Mouse (Mus musculus) heart, postnatal 0 days (tissue): ENCODE measurements around the gene Amt. TPM values are rescaled to one million over a fixed set of nuclear protein-coding genes. Genes with fewer than 3 reads are reported as not detected.
A peak's percentile ranks its signal among the peaks of the same experiment; 100 is the strongest.
"Not testable (repeated sequence)": the region's sequence is repeated elsewhere in the genome, so short reads cannot be mapped to it uniquely, and the experiment has no call there.

Experiments used
- ATAC-seq: fragments of 200-750 bp; cut with Nextera tagmentation; 2 replicates; pipeline ENCODE4 v1.8.0; 2017; ENCODE audit warnings: low read depth, moderate number of reproducible peaks, moderate library complexity; ENCODE audit not compliant: insufficient read depth
- DNase-seq: peaks from one replicate; pipeline ENCODE4 v3.0.0-alpha.2; 2016; ENCODE audit warnings: low spot score
- H3K27ac ChIP-seq: fragments of 300-500 bp; sonication (generic); 2 replicates; pipeline ENCODE4 v1.5.1; 2014; ENCODE audit warnings: low read depth, mild to moderate bottlenecking
- H3K27me3 ChIP-seq: fragments of 300-500 bp; sonication (generic); 2 replicates; pipeline ENCODE4 v1.6.1; 2014; ENCODE audit warnings: low read length, mixed read lengths; ENCODE audit not compliant: control insufficient read depth, insufficient read depth
- H3K36me3 ChIP-seq: fragments of 300-500 bp; sonication (generic); replicated peaks from 2 replicates; pipeline ENCODE4 v1.6.1; 2014; ENCODE audit warnings: low read length, mixed read lengths; ENCODE audit not compliant: control insufficient read depth, insufficient read depth
- H3K4me1 ChIP-seq: fragments of 300-500 bp; sonication (generic); 2 replicates; pipeline ENCODE4 v1.6.1; 2014; ENCODE audit warnings: antibody characterized with exemption; ENCODE audit not compliant: control insufficient read depth, insufficient read depth
- H3K4me2 ChIP-seq: fragments of 300-500 bp; sonication (generic); 2 replicates; pipeline ENCODE4 v1.6.1; 2014; ENCODE audit warnings: low read depth, mild to moderate bottlenecking, low read length, moderate library complexity
- H3K4me3 ChIP-seq: fragments of 300-500 bp; sonication (generic); 2 replicates; pipeline ENCODE4 v1.5.1; 2014; ENCODE audit warnings: low read depth, low read length
- H3K9ac ChIP-seq: fragments of 300-500 bp; sonication (generic); replicated peaks from 2 replicates; pipeline ENCODE4 v1.6.1; 2014; ENCODE audit warnings: low read depth, low read length, mixed read lengths
- H3K9me3 ChIP-seq: fragments of 300-500 bp; sonication (generic); replicated peaks from 2 replicates; pipeline ENCODE4 v1.6.1; 2016; ENCODE audit warnings: low read length; ENCODE audit not compliant: control insufficient read depth
- CTCF ChIP-seq: IDR thresholded peaks from 2 replicates; pipeline ENCODE4 v1.5.1; 2016; ENCODE audit warnings: antibody characterized with exemption, control low read depth, low read depth
- EP300 ChIP-seq: IDR thresholded peaks from 2 replicates; pipeline ENCODE4 v1.6.1; 2016; ENCODE audit warnings: antibody characterized with exemption, low read depth
- WGBS: fragments of 180-500 bp; shearing (Covaris S2); extraction: QIAGEN DNeasy Blood & Tissue Kit; methylation state at CpG from one replicate; pipeline ENCODE4 v1.1.7; 2014; 5-methylcytosine and 5-hydroxymethylcytosine counted together
- polyA plus RNA-seq: library from polyadenylated mRNA; unstranded; fragments of >200 nt; fragmentation: Nextera tagmentation; extraction: Ambion mirVana; gene quantifications from 2 replicates; pipeline ENCODE4 v1.2.1, GENCODE M21; 2015
- total RNA-seq: library from RNA; depleted of rRNA; stranded (reverse); fragments of >200 nt; gene quantifications from 2 replicates; pipeline ENCODE4 v1.2.3, GENCODE M21; 2014; ENCODE audit warnings: low replicate concordance

The Amt gene
- total and polyA plus RNA-seq, 2 experiments from 2014 or later: 3.7 to 5.4 TPM

- WGBS: 91% methylated on average over 3 of the region's 3 CpGs
- no peak overlapping the region for H3K4me2 ChIP-seq
- no peaks in the 10 kb centered on the region for H3K4me1 ChIP-seq
- TF ChIP-seq EP300: no peak
- TF ChIP-seq CTCF: 0 out of 2 replicates have a peak, but pooled peaks have one; percentile 24
- no peak overlapping the region for H3K27ac ChIP-seq
- H3K27me3 ChIP-seq: no peaks in the 10 kb centered on the region
- DNase-seq (no peak), ATAC-seq (no peak)
- H3K4me3 ChIP-seq: no peak overlapping the region
- no peak overlapping the region for H3K9ac ChIP-seq
- no peaks in the 10 kb centered on the region for H3K9me3 ChIP-seq
- H3K36me3 ChIP-seq: peaks cover 20% of the 10 kb centered on the region
Observed at GRCm38 (mm10) chr9:108317572-108317971, 20.9 kb downstream of the Amt start.

GRCm38 (mm10) chr9:108318462-108318861 lies 21.8 kb downstream of the Amt start:
- Histone ChIP-seq H3K27ac (no peak overlapping the region), H3K9ac (no peak overlapping the region), H3K4me3 (no peak overlapping the region), H3K36me3 (peaks cover 20% of the 10 kb centered on the region), H3K27me3 (no peaks in the 10 kb centered on the region), H3K4me2 (no peak overlapping the region), H3K4me1 (no peaks in the 10 kb centered on the region), H3K9me3 (no peaks in the 10 kb centered on the region)
- no peak for DNase-seq
- TF ChIP-seq CTCF: no peak
- TF ChIP-seq EP300: no peak
- no peak for ATAC-seq
- 77% methylated on average over 2 of the region's 2 CpGs for WGBS

- H3K27me3 ChIP-seq, DNase-seq, H3K9ac ChIP-seq, H3K4me3 ChIP-seq, H3K27ac ChIP-seq, H3K36me3 ChIP-seq, H3K4me1 ChIP-seq, ATAC-seq, H3K4me2 ChIP-seq, H3K9me3 ChIP-seq: not testable (repeated sequence)
- WGBS: 85% methylated on average over 7 of the region's 7 CpGs
Observed at GRCm38 (mm10) chr9:108322054-108322453, 25.4 kb downstream of the Amt start.

DNA sequence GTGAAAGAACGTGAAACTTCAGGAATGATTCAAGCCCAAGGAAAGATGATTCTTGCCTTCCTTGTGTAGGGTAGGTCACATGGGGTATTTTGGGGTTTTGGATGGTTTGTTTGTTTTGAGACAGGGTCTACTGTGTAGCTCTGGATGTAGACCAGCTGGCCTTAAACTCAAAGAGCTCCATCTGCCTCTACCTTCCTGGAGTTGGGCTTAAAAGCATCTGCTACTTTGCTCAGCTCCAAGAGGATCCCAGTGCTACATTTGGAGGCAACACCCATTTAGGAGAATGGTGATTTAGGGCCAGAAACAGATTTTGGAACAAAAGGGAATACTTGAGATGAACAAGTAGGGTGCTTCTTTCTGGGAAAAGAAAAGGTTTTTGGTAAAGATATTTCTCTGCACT lies 28.1 kb downstream of the Amt start:
- DNase-seq (no peak), ATAC-seq (no peak)
- Histone ChIP-seq H3K4me3 (no peak overlapping the region), H3K9me3 (no peaks in the 10 kb centered on the region), H3K4me2 (no peak overlapping the region), H3K36me3 (peaks cover 28% of the 10 kb centered on the region), H3K27me3 (no peaks in the 10 kb centered on the region), H3K4me1 (no peaks in the 10 kb centered on the region), H3K9ac (no peak overlapping the region), H3K27ac (no peak overlapping the region)
- no peak for TF ChIP-seq CTCF
- TF ChIP-seq EP300: no peak
- 90% methylated on average over 1 of the region's 1 CpGs for WGBS

- no peak overlapping the region for H3K4me3 ChIP-seq
- no peak overlapping the region for H3K27ac ChIP-seq
- no peaks in the 10 kb centered on the region for H3K9me3 ChIP-seq
- H3K9ac ChIP-seq: no peak overlapping the region
- H3K4me1 ChIP-seq: no peaks in the 10 kb centered on the region
- 100% methylated on average over 2 of the region's 2 CpGs for WGBS
- ATAC-seq (no peak), DNase-seq (no peak)
- no peaks in the 10 kb centered on the region for H3K27me3 ChIP-seq
- TF ChIP-seq CTCF: no peak
- no peak for TF ChIP-seq EP300
- peaks cover 37% of the 10 kb centered on the region for H3K36me3 ChIP-seq
- H3K4me2 ChIP-seq: no peak overlapping the region
Observed at GRCm38 (mm10) chr9:108325811-108326210, 29.2 kb downstream of the Amt start.

- Histone ChIP-seq H3K27ac (peak overlapping the region; percentile 98), H3K4me3 (peak overlapping the region; percentile 84; the same call in 1 of the 2 replicates), H3K4me2 (peak overlapping the region; percentile 93), H3K9me3 (no peaks in the 10 kb centered on the region), H3K27me3 (no peaks in the 10 kb centered on the region), H3K4me1 (peaks cover 21% of the 10 kb centered on the region), H3K9ac (peak overlapping the region; percentile 88; the same call in 1 of the 2 replicates), H3K36me3 (peaks cover 34% of the 10 kb centered on the region)
- TF ChIP-seq EP300: no peak
- no peak for TF ChIP-seq CTCF
- WGBS: 60% methylated on average over 10 of the region's 10 CpGs
- ATAC-seq (no peak), DNase-seq (no peak)
Observed at GRCm38 (mm10) chr9:108337848-108338550, 41.3 kb downstream of the Amt start.
